Mouse (Mus musculus) spleen, adult 10 weeks (tissue): ENCODE measurements around the gene Fbxw17. TPM values are rescaled to one million over a fixed set of nuclear protein-coding genes. Genes with fewer than 3 reads are reported as not detected.

Experiments
- polyA plus RNA-seq: library from polyadenylated mRNA; stranded (reverse); fragments of 350-450 nt; fragmentation: Illumina TruSeq; extraction: RNeasy Lipid Tissue Mini Kit (QIAGEN cat#74804); gene quantifications from one replicate; pipeline ENCODE4 v1.2.3, GENCODE M21; 2015; ENCODE audit warnings: low replicate concordance; ENCODE audit not compliant: insufficient read depth

Gene Fbxw17
- polyA plus RNA-seq, result 21.7 TPM

DNA sequence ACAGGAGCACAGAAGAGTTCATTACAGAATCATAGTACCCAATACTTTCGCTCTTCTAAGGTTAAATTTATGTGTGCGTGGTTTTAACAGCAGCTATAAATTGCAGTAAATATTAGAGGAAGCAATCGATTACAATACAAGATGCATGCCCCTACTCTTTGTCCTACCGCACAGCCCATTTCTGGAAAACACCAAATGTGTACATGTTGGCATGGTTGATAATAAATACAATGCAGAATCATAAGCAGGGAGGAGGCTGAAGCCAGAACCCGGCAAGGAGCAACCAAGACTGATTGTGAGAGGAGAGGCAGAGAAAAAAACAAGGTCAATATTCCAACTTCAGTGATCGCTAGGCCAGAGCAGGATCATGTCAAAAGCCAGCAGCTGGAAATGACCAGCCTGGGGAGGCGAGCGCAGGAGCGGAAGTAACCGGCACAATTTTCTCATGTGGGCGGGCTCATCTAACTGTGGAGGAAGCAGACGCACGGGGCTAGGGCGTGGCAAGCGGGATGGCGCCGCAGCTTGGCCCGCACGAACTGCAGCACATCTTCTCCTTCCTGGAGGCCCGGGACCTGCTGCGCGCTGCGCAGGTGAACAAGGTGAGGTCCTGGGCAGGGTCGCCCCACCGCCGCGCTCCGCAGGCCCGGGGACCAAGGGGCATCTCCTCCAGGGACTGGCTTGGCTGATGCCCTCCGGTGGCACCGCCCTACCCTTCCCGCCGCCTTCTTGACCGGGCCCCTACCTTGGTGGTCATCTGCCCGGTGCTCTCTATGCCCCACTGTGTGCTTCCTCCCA, at the start of gene Fbxw17:
Fbxw17 (plus strand) TSS at position 476 of the 795 bp plus-strand sequence.

DNA sequence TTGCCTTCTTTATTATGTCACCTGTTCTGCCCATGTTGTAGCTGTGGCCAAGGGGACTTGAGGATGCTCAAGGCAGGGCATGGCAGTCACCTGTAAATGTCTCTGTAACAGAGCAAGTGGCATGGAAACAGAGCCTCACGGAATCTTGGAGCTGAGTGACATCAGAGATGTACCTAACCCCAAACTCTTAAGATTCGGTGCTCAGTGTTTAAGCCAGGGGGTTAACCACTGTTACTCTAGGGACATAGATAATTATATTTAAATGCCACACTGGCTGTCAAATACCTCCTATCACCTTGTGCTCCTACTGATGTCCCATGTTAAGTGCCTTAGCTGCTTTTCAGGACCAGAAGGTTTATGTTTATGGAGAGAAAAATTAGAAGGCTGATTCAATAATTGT, 26.1 kb downstream of the Fbxw17 start, which contains the start of gene Gm47429:
Gm47429 (minus strand) TSS at position 101 of the 400 bp plus-strand sequence.

DNA sequence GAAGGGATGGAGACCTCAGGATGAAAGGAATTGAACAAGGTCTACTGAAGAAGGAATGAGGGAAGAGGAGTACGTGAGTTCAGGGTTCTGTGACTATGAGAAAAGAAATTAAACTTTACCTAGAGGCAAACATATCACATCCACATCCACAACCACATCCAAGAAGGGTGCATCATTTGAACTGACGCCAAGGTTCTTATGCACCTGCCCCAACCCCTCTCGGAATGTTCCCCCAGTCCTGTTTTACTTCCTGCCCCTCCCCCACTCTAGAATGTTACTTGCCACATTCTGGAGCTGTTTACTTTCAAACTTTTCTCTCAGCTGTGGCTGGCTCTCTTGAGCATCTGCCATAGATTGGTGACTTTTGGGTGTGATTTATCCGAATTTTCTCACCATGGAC, 49.3 kb downstream of the Fbxw17 start, which contains the start of gene Nutm2:
Nutm2 (plus strand) TSS at position 301 of the 400 bp plus-strand sequence.

Other genes starting within 250 kb of the Fbxw17 start
- gene Gm906, start 167.6 kb upstream of the Fbxw17 start, polyA plus RNA-seq, result not detected
- not detected for gene Gm47429, start 26.0 kb downstream of the Fbxw17 start, polyA plus RNA-seq
- not detected for gene Nutm2, start 49.4 kb downstream of the Fbxw17 start, polyA plus RNA-seq
- not detected for gene Gm904, start 225.4 kb downstream of the Fbxw17 start, polyA plus RNA-seq